Mouse (Mus musculus) heart, postnatal 10 days (tissue): Measurements from ENCODE around the gene Txndc2. TPM values are rescaled to one million over a fixed set of nuclear protein-coding genes. Genes with fewer than 3 reads are reported as not detected.

Source experiments
- DNase-seq, 2 experiments: peaks; one replicate each; pipeline ENCODE4 v3.0.0; 2021
- intact Hi-C: fragments of 180-260 bp; cut with DNase I; formaldehyde crosslinking; loops from one replicate; pipeline ENCODE4 v1.15.1; 2025
- total RNA-seq, 2 experiments: library from RNA; stranded (reverse); gene quantifications; 2 replicates each; pipeline ENCODE4 v1.2.3; 2021

Txndc2 gene
- total RNA-seq, 2 experiments from 2014 or later, result 0.15 to 0.19 TPM

GRCm38 (mm10) chr17:65613463-65614412 is 28.2 kb downstream of the Txndc2 start, which contains the start of gene Vapa:
Gene Vapa, minus strand, starts transcription at chr17:65613555.
- DNase-seq, result peak; percentile 98
- intact Hi-C loops, result loop anchor here (2.0 to 5.0 kb wide), 3 partner anchors 39 to 169 kb away; partner anchors contain the start of gene Ppp4r1

DNA sequence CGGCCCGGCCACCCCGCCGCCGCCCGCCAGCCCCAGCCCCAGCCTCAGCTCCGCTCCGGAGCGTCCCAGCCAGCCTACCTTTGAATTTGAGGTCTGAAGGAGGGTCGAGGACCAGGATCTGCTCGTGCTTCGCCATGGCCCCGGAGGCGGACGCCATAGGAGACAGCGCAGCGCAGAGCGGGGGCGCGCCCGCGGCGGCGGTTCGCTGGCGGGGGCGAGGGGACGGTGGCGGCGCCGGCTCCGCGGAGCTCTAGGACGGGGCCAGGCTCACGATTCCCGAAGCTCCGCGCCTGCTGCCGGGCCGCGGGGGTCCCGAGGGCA is 28.9 kb downstream of the Txndc2 start:
- intact Hi-C loops, result loop anchor here (2.0 to 5.0 kb wide), 3 partner anchors 38 to 169 kb away; partner anchors contain the start of gene Ppp4r1
- no peak for DNase-seq

DNA sequence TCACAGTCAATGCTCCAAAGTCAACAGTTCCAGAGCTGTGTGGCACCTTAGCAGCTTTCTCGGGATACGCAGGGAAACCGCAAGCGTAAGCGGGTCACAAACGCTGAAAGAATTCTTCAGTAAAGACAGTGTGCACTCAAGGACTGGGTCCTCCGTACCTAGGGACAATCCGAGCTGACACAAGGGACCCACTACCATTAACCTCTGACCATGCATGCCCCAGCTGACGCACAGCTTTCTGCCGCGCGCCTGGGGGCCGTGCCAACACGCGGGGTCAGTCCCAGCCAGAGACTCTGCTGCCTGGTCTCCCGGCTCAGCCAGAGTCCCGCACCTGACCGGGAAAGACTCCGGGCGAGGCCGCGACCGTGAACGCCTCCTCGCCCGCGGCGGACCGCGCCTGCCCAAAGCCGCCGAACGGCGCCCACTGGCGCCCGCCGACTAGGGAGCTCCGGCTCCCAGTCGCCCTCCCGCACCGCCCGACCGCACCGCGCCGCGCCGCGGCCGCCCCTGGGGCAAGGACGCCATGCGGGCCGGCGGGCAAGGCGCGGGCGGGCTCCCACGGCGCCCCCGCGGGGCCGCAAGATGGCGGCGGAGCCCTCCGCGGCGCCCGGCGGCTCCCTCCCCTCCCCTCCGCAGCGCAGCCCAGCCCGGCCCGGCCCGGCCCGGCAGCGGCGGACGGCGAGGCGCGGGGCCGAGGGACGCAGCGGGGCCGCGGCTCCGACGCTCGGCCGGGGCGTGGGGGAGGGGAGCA is 29.4 kb downstream of the Txndc2 start:
- intact Hi-C loops, result loop anchor here (2.0 to 5.0 kb wide), 3 partner anchors 38 to 170 kb away; partner anchors contain the start of gene Ppp4r1
- DNase-seq, result peak; percentile 54 to 66

GRCm38 (mm10) chr17:65611721-65612120 is 30.2 kb downstream of the Txndc2 start:
- intact Hi-C loops, result loop anchor here (2.0 to 5.0 kb wide), 3 partner anchors 37 to 171 kb away; partner anchors contain the start of gene Ppp4r1
- DNase-seq, result no peak

- intact Hi-C loops, result no loop called here
- no peak for DNase-seq
Measured at GRCm38 (mm10) chr17:65608743-65609142, 33.2 kb downstream of the Txndc2 start.

DNA sequence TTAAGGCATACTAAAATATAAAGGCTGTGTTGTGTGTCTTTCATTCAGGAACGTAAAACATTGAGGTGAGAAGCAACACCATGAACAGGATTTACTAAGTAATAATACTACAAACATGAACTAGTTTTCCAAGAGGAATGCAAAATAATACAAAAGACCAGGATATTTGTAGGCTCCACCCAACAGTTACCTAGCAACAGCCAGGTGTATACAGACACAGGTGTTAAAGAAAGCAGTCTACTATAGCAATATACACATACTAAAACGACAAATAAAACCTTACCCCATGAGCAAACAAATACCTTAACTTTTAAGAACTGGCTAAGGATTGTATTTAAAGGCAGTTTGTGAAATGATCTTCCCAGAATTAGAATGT is 33.7 kb downstream of the Txndc2 start:
- intact Hi-C loops, result no loop called here
- no peak for DNase-seq

GRCm38 (mm10) chr17:65607574-65608311 is 34.2 kb downstream of the Txndc2 start:
- DNase-seq, result no peak
- intact Hi-C loops, result no loop called here

DNA sequence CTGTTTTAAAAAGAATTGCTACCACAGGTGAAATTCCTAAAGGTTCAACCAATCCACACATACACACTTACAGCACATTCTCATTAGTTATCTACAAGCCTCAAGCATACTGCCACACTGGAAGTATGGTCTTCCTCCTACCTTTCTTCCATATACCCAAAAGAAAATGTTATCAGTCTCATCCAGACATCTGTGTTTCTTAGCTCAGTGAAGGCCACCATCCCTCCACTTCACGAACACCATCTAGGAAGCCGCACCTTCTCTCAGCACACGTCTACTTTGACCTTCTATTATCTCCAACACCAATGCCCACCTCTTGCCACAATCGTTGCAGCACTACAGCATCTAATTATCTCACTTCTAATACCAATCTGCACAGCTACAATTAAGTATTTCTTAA is 36.0 kb downstream of the Txndc2 start:
- intact Hi-C loops, result no loop called here
- no peak for DNase-seq

GRCm38 (mm10) chr17:65604892-65605291 is 37.1 kb downstream of the Txndc2 start:
- DNase-seq, result no peak
- intact Hi-C loops, result no loop called here

GRCm38 (mm10) chr17:65604315-65604714 is 37.7 kb downstream of the Txndc2 start:
- intact Hi-C loops, result no loop called here
- no peak for DNase-seq

- intact Hi-C loops, result no loop called here
- DNase-seq, result no peak
Measured at GRCm38 (mm10) chr17:65597857-65598486, 44.0 kb downstream of the Txndc2 start.

DNA sequence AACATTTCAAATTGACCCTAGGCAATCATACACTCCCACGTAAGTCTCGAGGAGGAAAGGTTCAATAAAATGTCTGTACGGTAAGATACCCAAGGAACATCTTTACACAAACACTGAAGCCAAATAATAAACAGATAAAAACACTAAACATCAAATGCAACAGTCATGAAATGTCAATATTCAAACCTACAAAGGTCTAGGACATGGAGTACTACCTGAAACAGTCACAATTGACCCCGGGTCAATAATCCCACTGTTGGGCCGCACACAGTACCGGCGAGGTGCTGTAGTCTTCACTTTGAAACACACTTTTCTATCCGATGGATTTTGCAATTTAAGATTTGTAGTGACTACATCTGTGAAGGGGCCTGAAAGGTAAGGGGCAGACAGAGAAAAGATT is 47.3 kb downstream of the Txndc2 start:
- intact Hi-C loops, result no loop called here

More for the DNA sequence above, 47.3 kb downstream of the Txndc2 start:
- DNase-seq, result no peak

Other genes with a start within 250 kb of the Txndc2 start
- under 1 TPM in 1 of 2 experiments, not detected in 1; 0.27 TPM for gene Tmem232, start 101.4 kb downstream of the Txndc2 start, total RNA-seq
- 100 to 1,000 TPM; 106 to 111 TPM for gene Vapa, start 28.6 kb downstream of the Txndc2 start, total RNA-seq
- gene Rab31, start 130.6 kb upstream of the Txndc2 start, total RNA-seq, result 10 to 100 TPM; 42.9 to 46.5 TPM
- 10 to 100 TPM; 73.8 to 81.2 TPM for gene Ppp4r1, start 140.4 kb upstream of the Txndc2 start, total RNA-seq
- gene Ralbp1, start 243.6 kb upstream of the Txndc2 start, total RNA-seq, result 10 to 100 TPM; 30.7 to 38.1 TPM